9 mouse cellular contexts compared by ENCODE assay signal in the genomic region with DNA sequence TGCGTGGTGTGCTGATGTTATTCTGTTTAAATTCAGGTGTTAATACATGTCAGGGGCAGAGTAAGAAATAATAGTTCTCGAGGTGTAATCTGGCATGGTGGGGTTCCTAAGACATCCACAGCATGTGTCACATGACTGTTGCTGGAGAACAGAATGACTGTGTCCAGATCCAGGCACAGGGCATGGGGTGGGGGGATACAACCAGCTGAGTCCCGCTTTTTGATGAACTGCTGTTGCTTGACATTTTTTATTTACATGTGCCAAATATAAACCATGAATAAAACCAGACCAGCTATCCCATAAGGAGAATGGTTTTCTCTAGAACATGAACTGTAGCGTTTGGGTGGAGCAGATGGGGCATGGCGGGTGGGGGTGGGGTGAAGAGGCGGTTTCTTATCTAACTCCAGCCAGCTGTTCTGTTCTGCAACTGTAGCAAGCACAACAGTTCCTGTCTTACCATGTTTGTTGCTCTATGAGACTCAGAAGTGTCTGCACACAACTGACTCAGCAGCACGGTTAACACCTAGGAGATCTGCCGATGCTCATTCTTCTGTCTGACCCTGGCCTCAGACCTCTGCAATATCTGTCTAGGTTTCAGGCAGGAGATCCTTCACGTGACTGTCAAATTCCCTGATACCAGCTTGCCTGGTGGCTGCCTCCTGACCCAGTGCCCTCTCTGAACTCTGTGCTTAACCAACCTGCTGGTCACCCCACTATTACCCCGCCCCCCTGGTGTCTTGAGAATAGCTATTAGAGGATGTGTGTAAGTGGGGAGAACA. TPM values are rescaled to one million over a fixed set of nuclear protein-coding genes. Genes with fewer than 3 reads are reported as not detected.
DNase-seq lines count a peak whose midpoint lies in the region; ATAC-seq and TF ChIP-seq lines count a peak whose summit lies in the region.
"Had no signal": no experiment of that assay in that cellular context is flagged by ENCODE, and none has a peak within 500 bp of the region (broad histone marks: within the 10 kb centered on the region; RNA-seq: fewer than 3 reads in every experiment).

No protein-coding gene starts in this region.

- peak; percentile 29; the same call in 1 of the 2 replicates for ATAC-seq in heart, embryonic 14.5 days (ENCODE audit: insufficient number of reproducible peaks, insufficient read depth, low FRiP score, low read depth)
- ATAC-seq in kidney, embryonic 15.5 days (replicated peaks; ENCODE audit: low FRiP score), result peak; percentile 83

- H3K27ac ChIP-seq in heart, embryonic 14.5 days (replicated peaks in 1 of 2; ENCODE audit: control insufficient read depth in 1 of 2, insufficient read depth in 1 of 2, low read depth in 2 of 2, low read length in 2 of 2), result no peak overlapping the region
- no peak overlapping the region for H3K27ac ChIP-seq in heart, adult 2 months
- H3K27ac ChIP-seq in bone marrow, adult 2 months (ENCODE audit: control insufficient read depth, insufficient read depth, low read depth, low read length, poor library complexity), result peak overlapping the region; percentile 92
- no peak overlapping the region for H3K27ac ChIP-seq in kidney, embryonic 15.5 days
- H3K27ac ChIP-seq in layer of hippocampus, adult 2 months, result no peak overlapping the region

- DNase-seq in heart, adult 2 months, result no peak
- peak; percentile 20 for DNase-seq in skeletal muscle tissue, adult 2 months (ENCODE audit: low read depth, low spot score)
- no peak for DNase-seq in layer of hippocampus, adult 2 months (ENCODE audit: low spot score in 2 of 2)
- no peak for DNase-seq in right cerebral cortex, postnatal 10 days (ENCODE audit: low spot score in 2 of 2)
- DNase-seq in adrenal gland, postnatal 14 days, result no peak
- DNase-seq: layer of hippocampus, adult 9-11 months had no signal

- no peaks in the 10 kb centered on the region for H3K36me3 ChIP-seq in heart, embryonic 14.5 days (ENCODE audit: control insufficient read depth, insufficient read depth, low read length)
- no peaks in the 10 kb centered on the region for H3K36me3 ChIP-seq in heart, adult 2 months (ENCODE audit: control insufficient read depth, insufficient read depth, low read length)
- H3K36me3 ChIP-seq in kidney, embryonic 15.5 days, result no peaks in the 10 kb centered on the region

- H3K9ac ChIP-seq in heart, embryonic 14.5 days (ENCODE audit: low read length), result no peak overlapping the region
- H3K9ac ChIP-seq in heart, adult 2 months (ENCODE audit: low read depth, low read length), result no peak overlapping the region
- no peak overlapping the region for H3K9ac ChIP-seq in kidney, embryonic 15.5 days

- H3K79me2 ChIP-seq in heart, adult 2 months (replicated peaks; ENCODE audit: control insufficient read depth, insufficient read depth, low read length), result no peaks in the 10 kb centered on the region

- no peak overlapping the region for H3K4me2 ChIP-seq in heart, embryonic 14.5 days (ENCODE audit: low read length)
- no peak overlapping the region for H3K4me2 ChIP-seq in kidney, embryonic 15.5 days

- TF ChIP-seq EP300 in heart, adult 2 months (IDR thresholded peaks at IDR 0.05; ENCODE audit: insufficient read depth, low read depth, low read length), result no peak

- H3K4me3 ChIP-seq in heart, embryonic 14.5 days (ENCODE audit: control insufficient read depth in 1 of 2, insufficient read depth in 1 of 2, low read depth in 1 of 2, low read length in 2 of 2), result no peak overlapping the region
- H3K4me3 ChIP-seq in heart, adult 2 months, result no peak overlapping the region
- peak overlapping the region; percentile 34 for H3K4me3 ChIP-seq in bone marrow, adult 2 months (replicated peaks; ENCODE audit: control insufficient read depth, low read depth, low read length)
- no peak overlapping the region for H3K4me3 ChIP-seq in kidney, embryonic 15.5 days (replicated peaks)
- H3K4me3 ChIP-seq in layer of hippocampus, adult 2 months, result no peak overlapping the region

- H3K27me3 ChIP-seq in heart, embryonic 14.5 days (ENCODE audit: control insufficient read depth, insufficient read depth, low read length), result no peaks in the 10 kb centered on the region
- H3K27me3 ChIP-seq in heart, adult 2 months (ENCODE audit: control insufficient read depth, insufficient read depth, low read length), result no peaks in the 10 kb centered on the region
- no peaks in the 10 kb centered on the region for H3K27me3 ChIP-seq in kidney, embryonic 15.5 days

- H3K4me1 ChIP-seq in heart, embryonic 14.5 days (ENCODE audit: control insufficient read depth in 2 of 2, insufficient read depth in 2 of 2, low read length in 2 of 2), result peaks cover 4 to 6% of the 10 kb centered on the region in 2 experiments; a peak in 1 of 4 replicates
- H3K4me1 ChIP-seq in heart, adult 2 months (ENCODE audit: control insufficient read depth, insufficient read depth, low read length), result no peaks in the 10 kb centered on the region
- peaks cover 10% of the 10 kb centered on the region for H3K4me1 ChIP-seq in bone marrow, adult 2 months (ENCODE audit: control insufficient read depth, insufficient read depth, low read length)
- H3K4me1 ChIP-seq in kidney, embryonic 15.5 days, result peaks cover 8% of the 10 kb centered on the region

- no peaks in the 10 kb centered on the region for H3K9me3 ChIP-seq in heart, embryonic 14.5 days (ENCODE audit: control insufficient read depth, low read length)
- H3K9me3 ChIP-seq in kidney, embryonic 15.5 days (replicated peaks), result no peaks in the 10 kb centered on the region

- 37% methylated on average over 10 of the region's 10 CpGs for WGBS in heart, embryonic 14.5 days
- 34% methylated on average over 10 of the region's 10 CpGs for WGBS in heart, adult 2 months
- 3% methylated on average over 10 of the region's 10 CpGs for WGBS in bone marrow, adult 2 months
- WGBS in kidney, embryonic 15.5 days, result 73% methylated on average over 10 of the region's 10 CpGs

- no peak for TF ChIP-seq CTCF in heart, adult 2 months (IDR thresholded peaks at IDR 0.05)
- no peak for TF ChIP-seq CTCF in bone marrow, adult 2 months (IDR thresholded peaks at IDR 0.05; ENCODE audit: control insufficient read depth, insufficient read depth, low read length)
- no peak for TF ChIP-seq CTCF in layer of hippocampus, adult 2 months (conservative IDR thresholded peaks at IDR 0.05)

- intact Hi-C loops in heart, adult 2 months (cut with DNase I), result no loop called here

- no peak for TF ChIP-seq POLR2A in heart, adult 2 months (IDR thresholded peaks at IDR 0.05; ENCODE audit: insufficient read depth, low read depth, low read length)
- no peak; the same call in 1 of the 2 replicates for TF ChIP-seq POLR2A in bone marrow, adult 2 months (IDR thresholded peaks at IDR 0.05; ENCODE audit: borderline replicate concordance, control insufficient read depth, low read depth, low read length)

RNA-seq across cellular contexts. Expression of a gene that starts 8.4 kb away (rescaled TPM):
- 0.24 and 0.45 TPM in 2 replicates for polyA plus RNA-seq in heart, embryonic 14.5 days (2014; fragmentation: Nextera tagmentation; extraction: Ambion mirVana)
- total RNA-seq in heart, adult 2 months (2021), result under 1 TPM in 1 of 2 experiments, not detected in 1; 0.09 TPM
- polyA plus RNA-seq in heart, adult 2 months (2012; rRNA removed), result 0.20 and 0.72 TPM in 2 replicates
- polyA plus RNA-seq in bone marrow, adult 2 months (2011; ENCODE audit: insufficient read depth, insufficient read length, low replicate concordance, missing spikeins), result 1.3 and 2.6 TPM in 2 replicates
- 22.8 and 25.3 TPM in 2 replicates for polyA plus RNA-seq in kidney, embryonic 15.5 days (2015; fragmentation: Nextera tagmentation; extraction: Ambion mirVana)
- total RNA-seq in layer of hippocampus, adult 2 months (2021), result 10 to 100 TPM; 35.2 to 39.5 TPM
- total RNA-seq in adrenal gland, postnatal 14 days (2021), result 0.37 and 1.2 TPM in 2 replicates
